Mouse (Mus musculus) heart, adult 2 months (tissue): ENCODE data around the gene Kdm1a. TPM values are rescaled to one million over a fixed set of nuclear protein-coding genes. Genes with fewer than 3 reads are reported as not detected.

Experiments used
- DNase-seq, 2 experiments: peaks; one replicate each; pipeline ENCODE4 v3.0.0; 2021
- H3K27ac ChIP-seq: fragments of 200-600 bp; 2 replicates; pipeline ENCODE4 v1.8.1; 2022
- H3K27me3 ChIP-seq: fragments of 200-500 bp; 2 replicates; pipeline ENCODE4 v1.6.1; 2012; ENCODE audit warnings: mild to moderate bottlenecking, low read length, inconsistent platforms, mixed read lengths; ENCODE audit not compliant: control insufficient read depth, insufficient read depth
- H3K36me3 ChIP-seq: fragments of 200-500 bp; 2 replicates; pipeline ENCODE4 v1.6.1; 2012; ENCODE audit warnings: low read length, inconsistent platforms; ENCODE audit not compliant: control insufficient read depth, insufficient read depth
- H3K4me1 ChIP-seq: fragments of 200-500 bp; 2 replicates; pipeline ENCODE4 v1.6.1; 2011; ENCODE audit warnings: low read length; ENCODE audit not compliant: control insufficient read depth, insufficient read depth
- H3K4me3 ChIP-seq: fragments of 200-600 bp; 2 replicates; pipeline ENCODE4 v1.8.1; 2022
- H3K79me2 ChIP-seq: fragments of 200-500 bp; replicated peaks from 2 replicates; pipeline ENCODE4 v1.6.1; 2012; ENCODE audit warnings: mild to moderate bottlenecking, inconsistent platforms, low read length, moderate library complexity, mixed read lengths; ENCODE audit not compliant: control insufficient read depth, insufficient read depth
- H3K9ac ChIP-seq: fragments of 200-500 bp; 2 replicates; pipeline ENCODE4 v1.6.1; 2012; ENCODE audit warnings: low read depth, mild to moderate bottlenecking, control low read depth, inconsistent platforms, low read length, mixed read lengths
- CTCF ChIP-seq: fragments of 200-600 bp; IDR thresholded peaks from 2 replicates; pipeline ENCODE4 v1.8.1; 2022; ENCODE audit warnings: antibody characterized with exemption, mild to moderate bottlenecking, moderate library complexity
- EP300 ChIP-seq: fragments of 200-500 bp; IDR thresholded peaks from 2 replicates; pipeline ENCODE4 v1.6.1; 2011; ENCODE audit warnings: low read depth, low read length, control low read depth; ENCODE audit not compliant: insufficient read depth
- POLR2A ChIP-seq: fragments of 200-500 bp; IDR thresholded peaks from 2 replicates; pipeline ENCODE4 v1.6.1; 2011; ENCODE audit warnings: mild to moderate bottlenecking, low read depth, low read length, control low read depth; ENCODE audit not compliant: insufficient read depth
- WGBS: fragments of 180-500 bp; shearing (Covaris S2); methylation state at CpG from one replicate; pipeline ENCODE4 v1.1.7; 2018; 5-methylcytosine and 5-hydroxymethylcytosine counted together
- intact Hi-C: fragments of 180-260 bp; cut with DNase I; formaldehyde crosslinking; loops from one replicate; pipeline ENCODE4 v1.15.1; 2025
- polyA plus RNA-seq: library from polyadenylated mRNA; depleted of rRNA; stranded (reverse); fragments of >200 nt; gene quantifications from 2 replicates; pipeline ENCODE4 v1.2.3, GENCODE M21; 2012
- total RNA-seq, 2 experiments: library from RNA; stranded (reverse); gene quantifications; 2 replicates each; pipeline ENCODE4 v1.2.3; 2021

The Kdm1a gene
- total and polyA plus RNA-seq, 3 experiments: 18.7 to 27.1 (median 27.0) TPM

DNA sequence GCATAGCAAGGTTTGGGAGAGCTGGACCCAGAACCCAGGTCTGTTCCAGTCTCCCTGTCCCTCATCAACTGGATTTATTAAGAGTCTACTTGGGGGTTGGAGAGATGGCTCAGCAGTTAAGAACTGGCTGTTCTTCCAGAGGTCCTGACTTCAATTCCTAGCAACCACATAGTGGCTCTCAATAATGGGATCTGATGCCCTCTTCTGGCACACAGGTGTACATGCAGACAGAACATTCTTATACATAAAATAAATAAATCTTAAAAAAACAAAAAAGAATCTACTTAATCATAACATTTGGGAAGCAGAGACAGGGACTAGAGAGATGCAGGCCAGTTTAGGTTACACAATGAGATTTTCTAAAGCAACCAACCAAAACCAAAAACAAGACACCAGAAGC, 33.5 kb upstream of the Kdm1a start:
- H3K27me3 ChIP-seq: peaks cover 8% of the 10 kb centered on the region
- no peak for DNase-seq
- no peaks in the 10 kb centered on the region for H3K4me1 ChIP-seq
- H3K27ac ChIP-seq: no peak overlapping the region
- TF ChIP-seq CTCF (peak; percentile 18; the same call in 1 of the 2 replicates), EP300 (no peak)
- intact Hi-C loops: no loop called here
- H3K9ac ChIP-seq: no peak overlapping the region
- H3K79me2 ChIP-seq: no peaks in the 10 kb centered on the region
- no peak overlapping the region for H3K4me3 ChIP-seq
- no peaks in the 10 kb centered on the region for H3K36me3 ChIP-seq

DNA sequence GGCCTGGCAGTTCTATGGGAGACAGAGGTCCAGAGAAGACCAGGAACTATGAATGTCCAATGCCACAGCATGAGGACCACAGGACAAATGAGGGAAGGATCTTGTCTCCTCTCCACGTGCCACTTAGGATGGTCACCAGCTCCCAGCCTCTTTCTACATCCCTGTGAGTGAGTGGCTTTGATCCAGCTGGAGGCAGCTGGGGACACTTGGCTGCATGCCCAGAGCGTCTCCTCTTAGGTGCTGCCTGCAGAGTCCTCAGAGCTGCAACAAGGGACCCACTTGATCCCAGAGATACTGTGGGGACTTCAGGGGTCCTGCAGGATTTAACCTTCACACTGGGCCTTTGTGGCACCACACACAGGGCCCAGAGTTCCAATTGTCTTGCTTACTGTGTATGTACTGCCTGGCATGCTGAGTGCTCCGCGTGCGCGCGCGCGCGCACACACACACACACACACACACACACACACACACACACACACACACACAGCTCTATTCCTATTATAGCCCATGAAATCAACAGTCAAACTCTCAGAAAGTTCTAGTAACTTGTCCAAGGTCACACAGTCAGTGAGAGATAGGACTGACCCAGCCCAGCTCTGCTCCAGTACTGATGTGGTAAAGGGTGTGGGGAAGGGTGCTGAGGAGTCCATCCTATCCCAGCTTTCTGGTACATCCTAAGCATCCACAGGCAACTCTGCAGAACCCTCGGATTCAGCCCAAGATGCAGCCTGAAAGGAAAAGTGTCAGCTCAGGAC, 28.9 kb upstream of the Kdm1a start:
- Histone ChIP-seq H3K27ac (no peak overlapping the region), H3K36me3 (no peaks in the 10 kb centered on the region), H3K79me2 (no peaks in the 10 kb centered on the region), H3K4me3 (no peak overlapping the region), H3K9ac (no peak overlapping the region), H3K4me1 (no peaks in the 10 kb centered on the region), H3K27me3 (no peaks in the 10 kb centered on the region)
- 45% methylated on average over 11 of the region's 11 CpGs for WGBS
- DNase-seq: peak; percentile 55 to 61
- intact Hi-C loops: no loop called here
- no peak for TF ChIP-seq CTCF
- TF ChIP-seq POLR2A: no peak
- TF ChIP-seq EP300: peak; percentile 69

DNA sequence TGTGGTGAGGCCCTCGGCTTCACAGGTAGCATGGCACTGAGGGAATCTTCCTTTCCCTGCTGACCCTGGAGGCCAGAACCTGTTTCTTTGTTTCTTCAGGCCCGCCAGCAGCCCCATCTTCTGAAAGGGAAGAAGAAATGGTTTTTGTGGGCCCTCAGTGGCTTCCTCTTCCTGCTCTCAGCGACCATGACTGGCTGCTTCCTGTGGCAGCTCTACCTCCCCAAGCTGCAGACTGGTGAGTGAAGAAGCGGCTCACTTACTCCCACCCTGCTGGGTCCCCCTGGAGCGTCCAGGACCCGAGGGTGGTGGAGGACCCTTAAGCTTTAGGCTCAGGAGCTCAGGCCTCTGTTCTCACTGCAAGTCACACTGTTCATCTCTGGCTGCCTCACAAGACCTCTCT, 24.1 kb upstream of the Kdm1a start:
- H3K27ac ChIP-seq: no peak overlapping the region
- H3K79me2 ChIP-seq: no peaks in the 10 kb centered on the region
- no peak for DNase-seq
- H3K36me3 ChIP-seq: no peaks in the 10 kb centered on the region
- H3K27me3 ChIP-seq: no peaks in the 10 kb centered on the region
- TF ChIP-seq EP300 (no peak), CTCF (no peak), POLR2A (no peak)
- no peak overlapping the region for H3K4me3 ChIP-seq
- no peak overlapping the region for H3K9ac ChIP-seq
- WGBS: 57% methylated on average over 6 of the region's 6 CpGs
- H3K4me1 ChIP-seq: no peaks in the 10 kb centered on the region
- intact Hi-C loops: no loop called here

DNA sequence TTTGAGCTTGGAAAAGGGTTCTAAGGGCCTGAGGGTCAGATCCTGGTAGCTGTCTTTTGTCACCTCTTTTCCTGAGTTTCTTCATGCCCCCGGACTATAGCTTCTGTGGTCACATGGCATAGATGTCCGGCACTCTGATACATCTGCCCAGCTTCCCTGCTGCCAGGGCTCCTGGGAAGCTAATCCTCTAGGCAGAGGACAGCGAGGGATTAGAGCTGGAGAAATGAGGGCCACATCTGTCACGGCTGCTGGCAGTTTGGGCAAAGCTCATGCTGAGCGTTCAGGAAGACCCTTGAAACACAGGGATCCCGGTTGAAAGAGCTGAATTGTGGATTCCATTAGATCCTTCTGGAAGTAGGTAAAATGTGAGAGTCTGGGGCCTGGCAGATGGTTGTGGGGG, 19.9 kb upstream of the Kdm1a start, which contains the start of gene Lactbl1:
Gene Lactbl1, plus strand, starts transcription at position 234 of the 400 bp plus-strand sequence.
- Histone ChIP-seq H3K4me1 (no peaks in the 10 kb centered on the region), H3K27ac (no peak within 1 kb of the TSS)
- 46% methylated on average over 6 of the region's 6 CpGs for WGBS

DNA sequence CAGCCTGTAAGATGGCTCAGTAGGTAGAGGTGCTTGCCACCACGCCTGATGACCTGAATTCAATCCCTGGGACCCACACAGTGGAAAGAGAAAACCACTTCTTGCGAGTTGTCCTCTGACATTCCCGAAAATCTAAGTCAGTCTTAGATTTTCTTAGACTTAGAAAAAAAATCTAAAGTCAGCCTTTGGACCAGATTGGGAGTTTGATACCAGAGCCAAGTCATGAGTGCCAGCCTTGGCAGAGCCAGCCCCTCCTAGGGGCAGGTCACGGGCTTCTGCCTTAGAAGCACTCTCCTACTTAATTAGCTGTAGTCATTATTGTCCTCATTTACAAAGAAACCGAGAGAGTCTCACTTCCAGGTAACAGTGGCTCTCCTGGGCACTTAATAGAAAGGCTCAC, 19.4 kb upstream of the Kdm1a start:
- no peak for DNase-seq
- H3K4me1 ChIP-seq: no peaks in the 10 kb centered on the region
- intact Hi-C loops: loop anchor here (1.0 to 5.0 kb wide), 5 partner anchors 95 to 360 kb away; no protein-coding TSS in a partner anchor
- no peaks in the 10 kb centered on the region for H3K36me3 ChIP-seq
- H3K27me3 ChIP-seq: no peaks in the 10 kb centered on the region
- WGBS: 56% methylated on average over 5 of the region's 5 CpGs
- H3K79me2 ChIP-seq: no peaks in the 10 kb centered on the region
- no peak overlapping the region for H3K9ac ChIP-seq
- no peak overlapping the region for H3K27ac ChIP-seq
- H3K4me3 ChIP-seq: no peak overlapping the region
- no peak for TF ChIP-seq CTCF
- TF ChIP-seq EP300: no peak
- TF ChIP-seq POLR2A: no peak

More for the DNA sequence above, 19.9 kb upstream of the Kdm1a start, which contains the start of gene Lactbl1:
- H3K36me3 ChIP-seq: no peaks in the 10 kb centered on the region
- no peak within 1 kb of the TSS for H3K4me3 ChIP-seq
- no peaks in the 10 kb centered on the region for H3K79me2 ChIP-seq
- no peak for DNase-seq
- no peaks in the 10 kb centered on the region for H3K27me3 ChIP-seq
- intact Hi-C loops: loop anchor here (5.0 kb wide), 1 partner anchor 360 kb away; no protein-coding TSS in a partner anchor
- no peak for TF ChIP-seq CTCF
- TF ChIP-seq EP300: no peak
- no peak for TF ChIP-seq POLR2A
- H3K9ac ChIP-seq: no peak within 1 kb of the TSS

DNA sequence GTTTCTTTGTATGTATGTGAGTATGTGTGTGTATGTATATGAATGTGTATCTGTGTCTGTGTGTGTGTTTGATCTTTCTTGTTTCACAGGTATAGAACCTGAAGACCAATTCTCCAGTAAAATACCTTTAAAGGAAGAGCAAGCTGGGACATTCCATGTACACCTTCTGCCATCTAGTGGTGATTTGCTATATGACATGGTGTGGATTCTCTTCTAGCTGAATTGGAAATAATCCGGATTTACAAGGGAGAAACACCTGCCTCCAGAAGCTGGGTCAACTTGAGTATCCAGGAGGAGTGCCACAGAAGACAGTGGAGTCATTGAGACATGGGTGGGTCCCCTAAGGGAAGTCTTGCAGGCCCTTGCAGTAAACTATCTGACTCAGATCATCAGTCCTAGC, 18.8 kb upstream of the Kdm1a start:
- no peaks in the 10 kb centered on the region for H3K27me3 ChIP-seq
- H3K27ac ChIP-seq: no peak overlapping the region
- no peak for DNase-seq
- TF ChIP-seq POLR2A (no peak), CTCF (peak; percentile 93), EP300 (no peak)
- H3K9ac ChIP-seq: no peak overlapping the region
- no peak overlapping the region for H3K4me3 ChIP-seq
- H3K36me3 ChIP-seq: no peaks in the 10 kb centered on the region
- H3K4me1 ChIP-seq: no peaks in the 10 kb centered on the region
- no peaks in the 10 kb centered on the region for H3K79me2 ChIP-seq
- 3% methylated on average over 1 of the region's 1 CpGs for WGBS
- intact Hi-C loops: loop anchor here (1.0 to 5.0 kb wide), 5 partner anchors 95 to 359 kb away; no protein-coding TSS in a partner anchor
